Mouse (Mus musculus) liver, embryonic 14.5 days (tissue): ENCODE measurements at regions not wholly inside any gene's neighbourhood (a gene's known extent, or its start where the extent isn't known, plus 50 kb on each side); places are given as distances from the start of the nearest gene placed in this dataset.

ENCODE experiments used
- ATAC-seq: fragments of 200-750 bp; cut with Nextera tagmentation; 2 replicates; pipeline ENCODE4 v1.8.0; 2017; ENCODE audit warnings: moderate number of reproducible peaks, mild to moderate bottlenecking, moderate library complexity; ENCODE audit not compliant: insufficient read depth
- DNase-seq, 3 experiments: peaks; one replicate each; pipeline ENCODE4 v3.0.0-alpha.2; 2012 to 2013; ENCODE audit warnings: low read depth in 3 of 3, low spot score in 3 of 3
- H3K27ac ChIP-seq: fragments of 300-500 bp; sonication (generic); 2 replicates; pipeline ENCODE4 v1.5.1; 2014; ENCODE audit warnings: moderate library complexity, mild to moderate bottlenecking, control low read depth, inconsistent platforms
- H3K27me3 ChIP-seq: fragments of 300-500 bp; sonication (generic); 2 replicates; pipeline ENCODE4 v1.6.1; 2014; ENCODE audit warnings: mild to moderate bottlenecking, low read length, moderate library complexity; ENCODE audit not compliant: control insufficient read depth, insufficient read depth
- H3K36me3 ChIP-seq: fragments of 300-500 bp; sonication (generic); replicated peaks from 2 replicates; pipeline ENCODE4 v1.6.1; 2014; ENCODE audit warnings: low read depth; ENCODE audit not compliant: control insufficient read depth, insufficient read depth
- H3K4me1 ChIP-seq, 2 experiments: fragments of 200-500 bp in 1 of 2; fragments of 300-500 bp in 1 of 2; sonication (generic) in 1 of 2; replicated peaks; 2 replicates each; pipeline ENCODE4 v1.6.1; 2012 to 2014; ENCODE audit warnings: antibody characterized with exemption in 1 of 2, inconsistent platforms in 1 of 2, low read length in 1 of 2; ENCODE audit not compliant: control insufficient read depth in 2 of 2, insufficient read depth in 2 of 2
- H3K4me2 ChIP-seq: fragments of 300-500 bp; sonication (generic); 2 replicates; pipeline ENCODE4 v1.6.1; 2014; ENCODE audit warnings: low read depth, mild to moderate bottlenecking, control low read depth, moderate library complexity
- H3K4me3 ChIP-seq, 2 experiments: fragments of 200-500 bp in 1 of 2; fragments of 300-500 bp in 1 of 2; sonication (generic) in 1 of 2; 2 replicates each; pipeline ENCODE4 v1.5.1; 2012 to 2014; ENCODE audit warnings: low read depth in 2 of 2, low read length in 2 of 2, mild to moderate bottlenecking in 2 of 2, control low read depth in 1 of 2, inconsistent platforms in 1 of 2, moderate library complexity in 1 of 2; ENCODE audit not compliant: insufficient read depth in 1 of 2
- H3K9ac ChIP-seq: fragments of 300-500 bp; sonication (generic); replicated peaks from 2 replicates; pipeline ENCODE4 v1.6.1; 2014; ENCODE audit warnings: mild to moderate bottlenecking, control low read depth, moderate library complexity
- H3K9me3 ChIP-seq: fragments of 300-500 bp; sonication (generic); 2 replicates; pipeline ENCODE4 v1.6.1; 2016; ENCODE audit warnings: low read length, mixed read lengths; ENCODE audit not compliant: control insufficient read depth
- CTCF ChIP-seq: IDR thresholded peaks from 2 replicates; pipeline ENCODE4 v1.5.1; 2016; ENCODE audit warnings: antibody characterized with exemption, low read depth, control low read depth
- EP300 ChIP-seq: IDR thresholded peaks from 2 replicates; pipeline ENCODE4 v1.6.1; 2016; ENCODE audit warnings: antibody characterized with exemption, low read depth
- WGBS: fragments of 180-500 bp; shearing (Covaris S2); extraction: QIAGEN DNeasy Blood & Tissue Kit; methylation state at CpG from one replicate; pipeline ENCODE4 v1.1.7; 2014; ENCODE audit not compliant: insufficient replicate concordance; 5-methylcytosine and 5-hydroxymethylcytosine counted together

- TF ChIP-seq CTCF = no peak
- no peak for TF ChIP-seq EP300
- Histone ChIP-seq H3K9me3 (no peaks in the 10 kb centered on the region), H3K27me3 (no peaks in the 10 kb centered on the region), H3K4me2 (no peak overlapping the region), H3K9ac (no peak overlapping the region), H3K4me1 (no peaks in the 10 kb centered on the region), H3K4me3 (no peak overlapping the region), H3K27ac (no peak overlapping the region), H3K36me3 (no peaks in the 10 kb centered on the region)
- WGBS = 24% methylated on average over 1 of the region's 1 CpGs
- no peak for DNase-seq
- ATAC-seq = no peak
Measured at GRCm38 (mm10) chr16:63049100-63049499, 195.0 kb downstream of the Pros1 start.

- Histone ChIP-seq H3K4me3 (no peak overlapping the region), H3K9ac (no peak overlapping the region), H3K36me3 (no peaks in the 10 kb centered on the region), H3K4me2 (no peak overlapping the region), H3K9me3 (no peaks in the 10 kb centered on the region), H3K4me1 (no peaks in the 10 kb centered on the region), H3K27me3 (no peaks in the 10 kb centered on the region), H3K27ac (no peak overlapping the region)
- no peak for DNase-seq
- TF ChIP-seq CTCF = no peak
- no peak for TF ChIP-seq EP300
- no peak for ATAC-seq
Measured at GRCm38 (mm10) chr16:63062883-63063282, 208.8 kb downstream of the Pros1 start.

GRCm38 (mm10) chr16:63069987-63070386, 215.9 kb downstream of the Pros1 start:
- Histone ChIP-seq H3K4me2 (no peak overlapping the region), H3K9me3 (no peaks in the 10 kb centered on the region), H3K4me3 (no peak overlapping the region), H3K27me3 (no peaks in the 10 kb centered on the region), H3K36me3 (no peaks in the 10 kb centered on the region), H3K27ac (no peak overlapping the region), H3K4me1 (no peaks in the 10 kb centered on the region), H3K9ac (no peak overlapping the region)
- WGBS = 65% methylated on average over 2 of the region's 2 CpGs
- TF ChIP-seq EP300 = no peak
- TF ChIP-seq CTCF = no peak
- DNase-seq (no peak), ATAC-seq (no peak)

- Histone ChIP-seq H3K4me1 (no peaks in the 10 kb centered on the region), H3K27me3 (no peaks in the 10 kb centered on the region), H3K4me3 (no peak overlapping the region), H3K36me3 (no peaks in the 10 kb centered on the region), H3K4me2 (no peak overlapping the region), H3K9me3 (no peaks in the 10 kb centered on the region), H3K9ac (no peak overlapping the region), H3K27ac (no peak overlapping the region)
- 49% methylated on average over 4 of the region's 4 CpGs for WGBS
- TF ChIP-seq CTCF (no peak), EP300 (no peak)
- ATAC-seq (no peak), DNase-seq (no peak)
Measured at GRCm38 (mm10) chr16:63075814-63076213, 221.7 kb downstream of the Pros1 start.

- ATAC-seq = no peak
- Histone ChIP-seq H3K4me2 (no peak overlapping the region), H3K4me3 (no peak overlapping the region), H3K36me3 (no peaks in the 10 kb centered on the region), H3K27me3 (no peaks in the 10 kb centered on the region), H3K9me3 (no peaks in the 10 kb centered on the region), H3K27ac (no peak overlapping the region), H3K9ac (no peak overlapping the region), H3K4me1 (no peaks in the 10 kb centered on the region)
- TF ChIP-seq CTCF = no peak
- TF ChIP-seq EP300 = no peak
- 47% methylated on average over 3 of the region's 3 CpGs for WGBS
- no peak for DNase-seq
Measured at GRCm38 (mm10) chr16:63081383-63081782, 227.3 kb downstream of the Pros1 start.
